Mouse (Mus musculus) neural tube, embryonic 11.5 days (tissue): Measurements from ENCODE around the gene Med11. TPM values are rescaled to one million over a fixed set of nuclear protein-coding genes. Genes with fewer than 3 reads are reported as not detected.

Experiments used
- microRNA-seq: library from miRNA; unstranded; fragments of <30 nt; microRNA quantifications from one replicate; pipeline ENCODE4, GENCODE M21; 2016
- polyA plus RNA-seq: library from polyadenylated mRNA; unstranded; fragments of >200 nt; fragmentation: Nextera tagmentation; extraction: Ambion mirVana; gene quantifications from 2 replicates; pipeline ENCODE4 v1.2.1, GENCODE M21; 2014

Gene Med11
- polyA plus RNA-seq, 1 experiment from 2014 or later, result 41.6 TPM

Small RNA genes lying within 50 kb of the gene (microRNA-seq; reads per million reads assigned to microRNA genes)
- gene Mir7115, result not detected

Other genes starting within 250 kb of the Med11 start
- 0.27 and 0.50 TPM in 2 replicates for gene Slc16a11, start 239.2 kb upstream of the Med11 start, polyA plus RNA-seq
- 14.3 and 16.9 TPM in 2 replicates for gene Slc16a13, start 230.9 kb upstream of the Med11 start, polyA plus RNA-seq
- 6.2 and 7.4 TPM in 2 replicates for gene Bcl6b, start 222.1 kb upstream of the Med11 start, polyA plus RNA-seq
- gene 0610010K14Rik, start 214.0 kb upstream of the Med11 start, polyA plus RNA-seq, result 183 and 204 TPM in 2 replicates
- gene Gm21988, start 212.1 kb upstream of the Med11 start, polyA plus RNA-seq, result 10.8 and 11.5 TPM in 2 replicates
- gene Rnasek, start 212.1 kb upstream of the Med11 start, polyA plus RNA-seq, result 151 and 160 TPM in 2 replicates
- 4.0 and 4.7 TPM in 2 replicates for gene Alox12, start 196.6 kb upstream of the Med11 start, polyA plus RNA-seq
- not detected in 2 replicates for gene Alox12e, start 129.3 kb upstream of the Med11 start, polyA plus RNA-seq
- not detected in 2 replicates for gene Alox15, start 99.9 kb upstream of the Med11 start, polyA plus RNA-seq
- 38.3 and 41.8 TPM in 2 replicates for gene Pelp1, start 41.9 kb upstream of the Med11 start, polyA plus RNA-seq
- gene Arrb2, start 19.3 kb upstream of the Med11 start, polyA plus RNA-seq, result 24.2 and 31.0 TPM in 2 replicates
- gene Zmynd15, start 7.5 kb downstream of the Med11 start, polyA plus RNA-seq, result 0.19 TPM in 1 of 2 replicates, not detected in the other
- gene Cxcl16, start 8.1 kb downstream of the Med11 start, polyA plus RNA-seq, result 0.84 and 0.93 TPM in 2 replicates
- not detected in 2 replicates for gene Tm4sf5, start 53.3 kb downstream of the Med11 start, polyA plus RNA-seq
- gene Vmo1, start 62.7 kb downstream of the Med11 start, polyA plus RNA-seq, result 0.39 TPM in 1 of 2 replicates, not detected in the other
- 0.20 TPM in 1 of 2 replicates, not detected in the other for gene Gltpd2, start 67.3 kb downstream of the Med11 start, polyA plus RNA-seq
- gene Psmb6, start 73.4 kb downstream of the Med11 start, polyA plus RNA-seq, result 898 and 923 TPM in 2 replicates
- gene Gm40193, start 81.0 kb downstream of the Med11 start, polyA plus RNA-seq, result not detected in 2 replicates
- 2.9 and 4.0 TPM in 2 replicates for gene Pld2, start 88.1 kb downstream of the Med11 start, polyA plus RNA-seq
- 15.0 and 16.0 TPM in 2 replicates for gene Mink1, start 111.0 kb downstream of the Med11 start, polyA plus RNA-seq
- not detected in 2 replicates for gene 4930544D05Rik, start 163.9 kb downstream of the Med11 start, polyA plus RNA-seq
- 0.41 TPM in 1 of 2 replicates, not detected in the other for gene Chrne, start 167.3 kb downstream of the Med11 start, polyA plus RNA-seq
- gene Gp1ba, start 187.2 kb downstream of the Med11 start, polyA plus RNA-seq, result 1.3 and 1.6 TPM in 2 replicates
- 86.4 and 92.9 TPM in 2 replicates for gene Rnf167, start 195.3 kb downstream of the Med11 start, polyA plus RNA-seq
- 142 and 146 TPM in 2 replicates for gene Slc25a11, start 195.6 kb downstream of the Med11 start, polyA plus RNA-seq
- 1,399 and 1,464 TPM in 2 replicates for gene Pfn1, start 202.7 kb downstream of the Med11 start, polyA plus RNA-seq
- 39.3 and 48.9 TPM in 2 replicates for gene Eno3, start 205.3 kb downstream of the Med11 start, polyA plus RNA-seq
- gene Spag7, start 217.5 kb downstream of the Med11 start, polyA plus RNA-seq, result 146 and 152 TPM in 2 replicates
- 10.7 and 10.8 TPM in 2 replicates for gene Camta2, start 236.2 kb downstream of the Med11 start, polyA plus RNA-seq
- gene Inca1, start 248.2 kb downstream of the Med11 start, polyA plus RNA-seq, result 0.86 and 1.3 TPM in 2 replicates
- gene Kif1c, start 248.6 kb downstream of the Med11 start, polyA plus RNA-seq, result 5.4 and 6.5 TPM in 2 replicates